Mouse (Mus musculus): ENCODE data around the gene Uri1.

DNA sequence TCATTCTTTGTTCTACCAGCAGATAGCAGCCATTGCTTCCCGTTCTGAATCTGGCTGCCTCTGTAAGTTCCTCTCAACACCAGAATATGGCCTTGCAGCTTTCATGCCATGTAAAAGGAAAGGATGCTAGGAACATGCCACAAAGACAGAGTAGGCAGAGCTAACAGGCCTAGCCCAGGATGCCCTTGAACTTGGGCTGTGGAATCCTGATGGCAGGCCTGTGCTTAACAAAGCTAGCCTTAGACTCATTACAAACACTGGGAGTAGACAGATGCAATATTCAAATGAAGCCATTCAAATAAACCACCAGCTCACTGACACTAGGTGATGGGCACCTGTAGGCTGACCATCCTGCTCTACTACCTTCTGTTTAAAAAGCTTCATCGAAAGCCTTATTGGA lies 30.5 kb downstream of the Uri1 start:
- TF ChIP-seq POLR2A (IDR thresholded peaks at IDR 0.05; ENCODE audit: control insufficient read depth, extremely low read depth, insufficient read depth, low read length, poor library complexity) (no peak), CTCF (IDR thresholded peaks at IDR 0.05; ENCODE audit: borderline replicate concordance, control insufficient read depth, extremely low read depth, insufficient read depth, low read length, poor library complexity) (no peak)

Data from thymus, adult 2 months (tissue).